Mouse (Mus musculus) embryonic facial prominence, embryonic 12.5 days (tissue): ENCODE data around the gene Egfl8. TPM values are rescaled to one million over a fixed set of nuclear protein-coding genes. Genes with fewer than 3 reads are reported as not detected.

ENCODE experiments used
- ATAC-seq: fragments of 200-750 bp; cut with Nextera tagmentation; 2 replicates; pipeline ENCODE4 v1.8.0; 2017; ENCODE audit not compliant: insufficient number of reproducible peaks, insufficient read depth, low FRiP score, low TSS enrichment
- H3K27ac ChIP-seq: fragments of 300-500 bp; sonication (generic); 2 replicates; pipeline ENCODE4 v1.5.1; 2016; ENCODE audit warnings: mild to moderate bottlenecking
- H3K27me3 ChIP-seq: fragments of 300-500 bp; sonication (generic); 2 replicates; pipeline ENCODE4 v1.6.1; 2016; ENCODE audit warnings: mild to moderate bottlenecking, moderate library complexity
- H3K36me3 ChIP-seq: fragments of 300-500 bp; sonication (generic); 2 replicates; pipeline ENCODE4 v1.6.1; 2016; ENCODE audit warnings: mild to moderate bottlenecking
- H3K4me1 ChIP-seq: fragments of 300-500 bp; sonication (generic); 2 replicates; pipeline ENCODE4 v1.6.1; 2016
- H3K4me2 ChIP-seq: fragments of 300-500 bp; sonication (generic); replicated peaks from 2 replicates; pipeline ENCODE4 v1.6.1; 2016; ENCODE audit warnings: mild to moderate bottlenecking, moderate library complexity
- H3K4me3 ChIP-seq: fragments of 300-500 bp; sonication (generic); 2 replicates; pipeline ENCODE4 v1.5.1; 2016; ENCODE audit warnings: mild to moderate bottlenecking
- H3K9ac ChIP-seq: fragments of 300-500 bp; sonication (generic); 2 replicates; pipeline ENCODE4 v1.6.1; 2016; ENCODE audit warnings: mild to moderate bottlenecking, moderate library complexity
- H3K9me3 ChIP-seq: fragments of 300-500 bp; sonication (generic); 2 replicates; pipeline ENCODE4 v1.6.1; 2016; ENCODE audit warnings: mild to moderate bottlenecking, moderate library complexity
- WGBS: fragments of 180-500 bp; shearing (Covaris S2); methylation state at CpG from one replicate; pipeline ENCODE4 v1.1.7; 2016; 5-methylcytosine and 5-hydroxymethylcytosine counted together
- polyA plus RNA-seq: library from polyadenylated mRNA; unstranded; fragments of >200 nt; fragmentation: Nextera tagmentation; extraction: Ambion mirVana; gene quantifications from 2 replicates; pipeline ENCODE4 v1.2.1, GENCODE M21; 2016

Gene Egfl8
- polyA plus RNA-seq, 1 experiment from 2014 or later, result 7.0 TPM

DNA sequence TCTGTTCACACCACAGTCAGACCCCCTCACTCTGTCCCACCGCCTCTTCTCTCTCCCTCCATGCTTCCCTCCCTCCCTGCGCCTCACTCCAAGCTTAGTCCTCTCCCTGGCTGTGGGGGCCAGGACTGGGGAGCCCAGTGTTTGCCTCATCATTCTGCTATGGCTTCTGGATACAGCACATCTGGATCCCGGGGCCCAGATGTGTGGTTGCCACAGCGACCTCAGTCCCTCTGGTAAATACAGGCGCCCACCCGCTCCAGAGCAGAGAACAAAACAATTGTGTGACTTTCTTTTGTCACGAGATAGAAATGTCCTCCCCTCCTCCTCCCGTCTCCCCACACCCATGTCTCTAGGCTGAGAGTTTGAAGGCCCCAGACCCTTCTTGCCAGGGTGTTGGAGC, 40.9 kb upstream of the Egfl8 start:
- H3K9me3 ChIP-seq, result no peaks in the 10 kb centered on the region
- peaks cover 31% of the 10 kb centered on the region for H3K27me3 ChIP-seq
- 0 out of 2 replicates have a peak, but pooled peaks cover 7% of the 10 kb centered on the region for H3K4me1 ChIP-seq
- H3K36me3 ChIP-seq, result peaks cover 27% of the 10 kb centered on the region
- no peak overlapping the region for H3K27ac ChIP-seq
- H3K9ac ChIP-seq, result no peak overlapping the region
- ATAC-seq, result no peak
- H3K4me3 ChIP-seq, result no peak overlapping the region
- H3K4me2 ChIP-seq, result no peak overlapping the region
- 63% methylated on average over 8 of the region's 8 CpGs for WGBS

GRCm38 (mm10) chr17:34655581-34655991, 39.8 kb upstream of the Egfl8 start:
- no peak overlapping the region for H3K4me3 ChIP-seq
- H3K36me3 ChIP-seq, result peaks cover 37% of the 10 kb centered on the region
- no peak overlapping the region for H3K27ac ChIP-seq
- peaks cover 20% of the 10 kb centered on the region for H3K27me3 ChIP-seq
- ATAC-seq, result no peak
- H3K4me2 ChIP-seq, result no peak overlapping the region
- WGBS, result 76% methylated on average over 4 of the region's 4 CpGs
- no peaks in the 10 kb centered on the region for H3K4me1 ChIP-seq
- H3K9ac ChIP-seq, result no peak overlapping the region
- H3K9me3 ChIP-seq, result no peaks in the 10 kb centered on the region

- Histone ChIP-seq H3K9me3 (no peaks in the 10 kb centered on the region), H3K4me1 (no peaks in the 10 kb centered on the region), H3K4me2 (no peak overlapping the region), H3K36me3 (peaks cover 42% of the 10 kb centered on the region), H3K27ac (no peak overlapping the region), H3K27me3 (peaks cover 16% of the 10 kb centered on the region), H3K9ac (no peak overlapping the region), H3K4me3 (no peak overlapping the region)
- 83% methylated on average over 7 of the region's 7 CpGs for WGBS
- no peak for ATAC-seq
Measured at GRCm38 (mm10) chr17:34655160-34655559, 39.4 kb upstream of the Egfl8 start.

- Histone ChIP-seq H3K4me3 (no peak overlapping the region), H3K36me3 (peaks cover 49% of the 10 kb centered on the region), H3K9me3 (no peaks in the 10 kb centered on the region), H3K27ac (no peak overlapping the region), H3K27me3 (peaks cover 8% of the 10 kb centered on the region; the same call in 1 of the 2 replicates), H3K4me2 (no peak overlapping the region), H3K4me1 (no peaks in the 10 kb centered on the region), H3K9ac (0 out of 2 replicates have a peak overlapping the region, but pooled peaks have one; percentile 1)
- no peak for ATAC-seq
- 93% methylated on average over 13 of the region's 13 CpGs for WGBS
Measured at GRCm38 (mm10) chr17:34654392-34654791, 38.6 kb upstream of the Egfl8 start.

DNA sequence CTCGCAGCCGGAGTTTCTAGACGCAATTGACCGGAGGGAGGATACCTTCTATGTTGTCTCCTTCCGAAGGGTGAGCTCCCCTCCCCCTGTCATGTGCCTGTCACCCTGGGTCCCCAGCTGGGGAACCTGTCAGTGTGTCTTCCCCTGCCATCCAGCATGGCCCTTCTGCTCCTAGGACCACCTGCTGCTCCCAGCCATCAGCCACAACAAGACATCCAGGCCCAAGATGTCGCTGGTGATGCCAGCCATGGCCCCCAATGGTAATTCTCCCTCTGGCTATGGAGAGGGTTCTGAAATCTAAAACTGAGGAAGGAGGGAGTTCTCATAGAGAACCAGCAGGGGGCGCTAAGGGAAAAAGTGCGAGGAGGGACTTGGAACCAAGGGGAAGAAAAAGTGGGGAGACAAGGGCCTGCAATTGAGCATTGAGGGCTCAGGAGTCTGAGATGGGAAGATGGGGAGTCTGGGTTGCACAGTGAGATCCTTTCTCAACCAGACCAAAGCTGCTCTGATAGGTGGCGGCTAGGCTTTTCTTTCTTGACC, 38.0 kb upstream of the Egfl8 start:
- H3K4me3 ChIP-seq, result no peak overlapping the region
- H3K9me3 ChIP-seq, result no peaks in the 10 kb centered on the region
- H3K9ac ChIP-seq, result no peak overlapping the region
- no peak overlapping the region for H3K27ac ChIP-seq
- no peaks in the 10 kb centered on the region; the same call in 1 of the 2 replicates for H3K4me1 ChIP-seq
- H3K4me2 ChIP-seq, result no peak overlapping the region
- 67% methylated on average over 9 of the region's 9 CpGs for WGBS
- 0 out of 2 replicates have a peak, but pooled peaks cover 2% of the 10 kb centered on the region for H3K27me3 ChIP-seq
- H3K36me3 ChIP-seq, result peaks cover 55% of the 10 kb centered on the region
- no peak for ATAC-seq

GRCm38 (mm10) chr17:34652985-34653384, 37.2 kb upstream of the Egfl8 start:
- Histone ChIP-seq H3K4me3 (no peak overlapping the region), H3K27me3 (no peaks in the 10 kb centered on the region), H3K36me3 (peaks cover 55% of the 10 kb centered on the region), H3K27ac (no peak overlapping the region), H3K9ac (no peak overlapping the region), H3K4me2 (no peak overlapping the region), H3K9me3 (no peaks in the 10 kb centered on the region), H3K4me1 (peaks cover 8% of the 10 kb centered on the region)
- ATAC-seq, result no peak
- 93% methylated on average over 8 of the region's 8 CpGs for WGBS

DNA sequence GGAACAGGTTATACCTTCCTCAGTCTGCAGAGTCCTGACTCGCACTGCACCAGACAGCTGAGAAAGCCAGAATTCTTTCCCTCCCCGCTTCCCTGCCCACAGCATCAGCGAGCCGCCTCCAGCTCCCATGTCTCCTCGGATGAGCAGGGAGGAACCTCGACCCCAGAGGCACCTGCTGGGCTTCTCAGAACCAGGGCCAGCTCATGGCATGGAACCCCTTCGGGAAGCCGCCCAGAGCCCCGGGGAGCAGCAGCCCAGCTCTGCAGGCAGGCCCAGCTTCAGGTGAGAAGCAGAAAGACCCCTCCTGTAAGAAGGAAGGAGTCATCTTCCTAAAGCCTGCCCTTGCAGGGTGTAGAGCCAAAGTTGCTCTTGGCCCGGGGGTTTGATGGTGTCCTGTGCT, 36.8 kb upstream of the Egfl8 start:
- H3K4me3 ChIP-seq, result no peak overlapping the region
- H3K4me1 ChIP-seq, result peaks cover 12% of the 10 kb centered on the region
- WGBS, result 95% methylated on average over 10 of the region's 10 CpGs
- H3K27me3 ChIP-seq, result no peaks in the 10 kb centered on the region
- no peak overlapping the region for H3K9ac ChIP-seq
- ATAC-seq, result no peak
- no peak overlapping the region for H3K4me2 ChIP-seq
- H3K9me3 ChIP-seq, result no peaks in the 10 kb centered on the region
- peaks cover 55% of the 10 kb centered on the region for H3K36me3 ChIP-seq
- H3K27ac ChIP-seq, result no peak overlapping the region

DNA sequence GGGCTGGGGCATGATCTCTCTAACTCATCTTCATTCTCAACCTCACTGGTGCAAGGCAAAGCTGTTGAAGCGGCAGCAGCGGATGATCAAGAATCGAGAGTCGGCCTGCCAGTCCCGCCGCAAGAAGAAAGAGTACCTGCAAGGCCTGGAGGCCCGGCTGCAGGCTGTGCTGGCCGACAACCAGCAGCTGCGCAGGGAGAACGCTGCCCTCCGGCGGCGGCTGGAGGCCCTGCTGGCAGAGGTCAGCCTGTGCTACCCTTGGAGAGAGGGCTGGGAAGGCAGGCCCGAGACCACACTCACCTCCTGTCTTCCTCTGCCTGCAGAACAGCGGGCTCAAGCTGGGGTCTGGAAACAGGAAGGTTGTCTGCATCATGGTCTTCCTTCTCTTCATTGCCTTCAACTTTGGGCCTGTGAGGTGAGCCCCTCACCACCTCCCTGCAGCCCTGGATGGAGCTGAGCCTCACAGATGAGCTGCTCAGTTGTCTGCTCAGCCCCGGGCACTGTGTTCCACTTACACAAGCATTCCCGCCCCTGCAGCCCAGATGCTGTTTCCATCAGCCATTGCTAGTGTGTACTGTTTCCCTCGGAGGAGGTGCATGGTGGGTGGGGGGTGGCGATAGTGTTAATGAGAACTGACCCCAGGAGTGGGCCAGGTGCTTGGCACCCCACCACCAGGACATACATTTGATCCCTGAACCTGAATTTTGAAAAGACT, 35.9 kb upstream of the Egfl8 start:
- H3K9ac ChIP-seq, result no peak overlapping the region
- H3K4me1 ChIP-seq, result peaks cover 12% of the 10 kb centered on the region
- no peak overlapping the region for H3K4me3 ChIP-seq
- ATAC-seq, result no peak
- peaks cover 55% of the 10 kb centered on the region for H3K36me3 ChIP-seq
- no peak overlapping the region for H3K27ac ChIP-seq
- no peaks in the 10 kb centered on the region for H3K9me3 ChIP-seq
- no peak overlapping the region for H3K4me2 ChIP-seq
- WGBS, result 54% methylated on average over 19 of the region's 19 CpGs
- H3K27me3 ChIP-seq, result no peaks in the 10 kb centered on the region

DNA sequence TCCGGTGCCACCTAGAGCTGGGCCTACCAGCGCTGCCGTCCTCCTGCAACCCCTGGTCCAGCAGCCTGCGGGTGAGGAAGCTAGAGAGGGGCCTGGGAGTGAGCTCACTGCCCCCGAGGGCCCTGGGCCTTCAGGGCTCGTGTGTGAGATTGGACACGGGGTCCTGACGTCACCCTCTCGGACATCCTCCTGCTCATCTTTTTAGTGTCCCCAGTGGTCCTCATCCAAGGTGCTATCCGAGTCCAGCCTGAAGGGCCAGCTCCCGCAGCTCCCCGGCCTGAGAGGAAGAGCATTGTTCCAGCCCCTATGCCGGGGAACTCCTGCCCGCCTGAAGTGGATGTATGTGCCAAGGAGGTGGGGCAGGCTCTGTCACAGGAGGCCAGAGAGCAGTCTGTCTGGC, 35.0 kb upstream of the Egfl8 start:
- no peak for ATAC-seq
- no peak overlapping the region for H3K27ac ChIP-seq
- H3K9ac ChIP-seq, result no peak overlapping the region; the same call in 1 of the 2 replicates
- H3K27me3 ChIP-seq, result no peaks in the 10 kb centered on the region
- 92% methylated on average over 14 of the region's 14 CpGs for WGBS
- H3K4me3 ChIP-seq, result no peak overlapping the region
- H3K4me2 ChIP-seq, result no peak overlapping the region
- peaks cover 55% of the 10 kb centered on the region for H3K36me3 ChIP-seq
- no peaks in the 10 kb centered on the region for H3K9me3 ChIP-seq
- H3K4me1 ChIP-seq, result peaks cover 15% of the 10 kb centered on the region

DNA sequence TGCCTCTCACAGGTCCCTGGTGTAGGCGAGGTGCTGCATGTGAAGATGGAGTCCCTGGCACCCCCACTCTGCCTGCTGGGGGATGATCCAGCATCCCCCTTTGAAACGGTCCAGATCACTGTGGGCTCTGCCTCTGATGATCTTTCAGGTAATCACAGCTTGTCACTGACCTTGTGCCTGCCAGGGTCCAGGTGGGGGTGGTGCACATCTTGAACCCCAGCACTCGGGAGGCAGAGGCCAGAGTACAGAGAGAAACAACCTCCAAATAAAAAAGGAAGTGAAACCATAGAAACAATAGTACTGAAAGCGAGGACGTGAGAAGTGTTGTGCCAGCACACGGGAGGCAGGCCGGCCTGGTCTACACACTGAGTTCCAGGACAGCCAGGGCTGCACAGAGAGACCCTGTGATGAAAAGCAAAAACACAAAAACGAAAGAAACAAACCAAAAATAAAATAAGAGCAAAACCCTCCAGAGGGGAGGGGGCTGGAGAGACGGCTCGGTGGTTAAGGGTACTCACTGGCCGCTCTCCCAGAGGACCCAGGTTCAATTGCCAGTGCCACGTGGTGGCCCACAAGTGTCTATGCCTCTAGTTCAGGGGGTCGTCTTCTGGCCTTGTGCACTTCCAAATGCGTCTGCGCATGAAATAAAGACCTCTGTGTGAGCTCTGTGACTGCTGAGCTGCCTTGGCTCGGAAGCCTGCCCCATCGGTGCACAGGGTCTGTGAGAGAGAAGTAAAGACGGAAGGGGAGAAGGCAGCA, 33.5 kb upstream of the Egfl8 start:
- WGBS, result 84% methylated on average over 18 of the region's 18 CpGs
- ATAC-seq, result no peak
- Histone ChIP-seq H3K4me1 (peaks cover 25% of the 10 kb centered on the region), H3K4me3 (no peak overlapping the region), H3K9ac (no peak overlapping the region), H3K36me3 (peaks cover 51% of the 10 kb centered on the region), H3K27ac (no peak overlapping the region), H3K9me3 (no peaks in the 10 kb centered on the region), H3K4me2 (no peak overlapping the region), H3K27me3 (no peaks in the 10 kb centered on the region)

- Histone ChIP-seq H3K9ac (peak overlapping the region; percentile 91), H3K36me3 (peaks cover 44% of the 10 kb centered on the region), H3K27me3 (no peaks in the 10 kb centered on the region), H3K4me2 (peak overlapping the region; percentile 90), H3K4me1 (peaks cover 26% of the 10 kb centered on the region), H3K27ac (no peak overlapping the region), H3K4me3 (peak overlapping the region; percentile 98), H3K9me3 (no peaks in the 10 kb centered on the region)
- ATAC-seq, result no peak
- 76% methylated on average over 16 of the region's 16 CpGs for WGBS
Measured at GRCm38 (mm10) chr17:34648141-34648890, 32.5 kb upstream of the Egfl8 start.
